Mouse (Mus musculus): ENCODE measurements around the gene Sctr. TPM values are rescaled to one million over a fixed set of nuclear protein-coding genes. Genes with fewer than 3 reads are reported as not detected.

The Sctr gene
- polyA plus RNA-seq, 1 experiment from 2014 or later: 1.0 TPM

DNA sequence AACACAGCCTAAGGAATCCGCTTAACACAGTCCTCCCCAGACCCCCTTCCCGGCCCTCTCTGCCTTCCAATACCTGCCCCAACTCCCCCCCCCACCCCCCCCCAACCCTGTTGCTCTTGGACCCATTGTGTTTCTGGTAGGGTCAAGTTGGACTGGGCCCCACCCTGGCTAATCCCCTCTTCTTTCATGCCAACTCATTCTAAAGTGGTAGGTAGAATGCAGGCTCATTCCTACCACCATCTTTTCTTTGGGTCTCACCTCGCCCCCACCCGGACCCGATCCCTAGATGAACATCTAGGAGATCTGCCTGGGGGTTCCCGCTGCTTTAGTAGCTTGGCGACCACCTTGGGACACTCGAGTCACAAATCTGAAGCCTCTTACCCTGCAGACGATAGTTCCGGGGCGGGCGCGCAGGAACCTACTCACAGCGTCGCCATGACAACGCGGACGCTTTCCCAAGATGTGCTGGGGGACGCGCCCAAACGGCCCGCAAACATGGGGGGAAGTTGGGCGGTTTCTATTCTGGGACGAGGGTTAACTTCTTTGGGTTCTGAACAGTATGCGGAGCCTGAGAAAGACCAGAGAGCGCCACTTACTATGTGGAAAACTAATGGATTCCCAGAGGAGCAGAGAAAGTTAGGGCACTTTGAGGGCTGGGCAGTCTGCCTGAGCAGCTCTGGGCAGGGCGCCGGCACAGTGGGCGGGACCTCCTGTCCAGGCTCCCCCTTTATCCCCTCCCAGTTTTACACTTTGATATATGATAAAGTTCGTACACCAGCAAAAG lies 9.7 kb upstream of the Sctr start, which contains the start of gene Cfap221:
Gene Cfap221, minus strand, starts transcription at position 437 of the 784 bp plus-strand sequence.
- H3K27me3 ChIP-seq (ENCODE audit: control insufficient read depth, insufficient read depth, low read depth, low read length): no peaks in the 10 kb centered on the region
- H3K9ac ChIP-seq (ENCODE audit: low read depth, low read length): no peak within 1 kb of the TSS
- WGBS: 5% methylated on average over 30 of the region's 30 CpGs
- H3K4me1 ChIP-seq (ENCODE audit: control insufficient read depth, insufficient read depth, low read length): no peaks in the 10 kb centered on the region
- no peak within 1 kb of the TSS for H3K27ac ChIP-seq (ENCODE audit: low read length)
- peak within 1 kb of the TSS; percentile 34 for H3K4me3 ChIP-seq (ENCODE audit: low read depth, low read length)
- H3K4me2 ChIP-seq (ENCODE audit: low read length): peak within 1 kb of the TSS; percentile 56
- H3K9me3 ChIP-seq (replicated peaks; ENCODE audit: control insufficient read depth, low read length, poor library complexity, severe bottlenecking): no peaks in the 10 kb centered on the region
- ATAC-seq: peak; percentile 86
- H3K36me3 ChIP-seq (ENCODE audit: control insufficient read depth, insufficient read depth, low read length): no peaks in the 10 kb centered on the region

GRCm38 (mm10) chr1:119997644-119998043 lies 9.1 kb upstream of the Sctr start:
- no peak overlapping the region for H3K27ac ChIP-seq (ENCODE audit: low read length)
- no peak for ATAC-seq
- no peak overlapping the region; the same call in 1 of the 2 replicates for H3K4me3 ChIP-seq (ENCODE audit: low read depth, low read length)
- H3K4me2 ChIP-seq (ENCODE audit: low read length): peak overlapping the region; percentile 56
- no peaks in the 10 kb centered on the region for H3K4me1 ChIP-seq (ENCODE audit: control insufficient read depth, insufficient read depth, low read length)
- H3K9ac ChIP-seq (ENCODE audit: low read depth, low read length): no peak overlapping the region
- H3K9me3 ChIP-seq (replicated peaks; ENCODE audit: control insufficient read depth, low read length, poor library complexity, severe bottlenecking): no peaks in the 10 kb centered on the region
- 28% methylated on average over 5 of the region's 5 CpGs for WGBS
- H3K27me3 ChIP-seq (ENCODE audit: control insufficient read depth, insufficient read depth, low read depth, low read length): no peaks in the 10 kb centered on the region
- H3K36me3 ChIP-seq (ENCODE audit: control insufficient read depth, insufficient read depth, low read length): no peaks in the 10 kb centered on the region

DNA sequence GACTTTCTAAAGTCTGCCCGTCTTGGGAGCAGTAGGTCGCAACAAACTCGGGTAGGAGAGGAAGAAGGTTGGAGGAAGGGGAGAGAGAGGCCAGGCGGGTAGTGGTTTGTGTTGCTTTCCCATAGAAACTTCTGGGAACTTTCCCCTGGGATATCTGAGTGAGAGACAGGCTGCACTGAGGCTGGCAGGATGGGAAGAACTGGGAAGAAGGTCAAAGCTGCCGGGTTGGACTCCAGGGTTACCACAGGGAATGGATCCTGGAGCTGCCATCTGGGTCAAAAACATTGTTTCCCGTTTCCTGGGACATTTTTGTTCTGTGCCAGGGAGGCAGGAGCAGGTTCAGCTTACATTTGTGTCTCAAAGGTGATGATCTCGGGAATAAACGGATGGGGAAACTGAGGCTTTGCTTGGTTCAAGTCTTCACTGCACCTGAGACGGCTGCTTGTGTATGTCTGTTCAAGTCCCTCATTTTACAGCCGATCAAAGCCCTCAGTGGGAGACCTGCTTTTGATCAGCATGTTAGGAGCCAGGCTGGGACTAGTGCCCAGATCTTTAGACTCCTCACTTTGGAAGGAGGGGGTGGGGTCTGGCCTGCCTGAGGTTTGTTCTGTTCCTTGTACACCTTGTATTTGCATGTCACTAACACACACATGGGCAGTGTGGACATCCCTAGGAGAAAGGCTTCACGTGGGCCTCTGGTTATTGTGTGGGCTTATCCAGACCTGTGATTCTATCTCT lies 1.3 kb downstream of the Sctr start:
- peak overlapping the region; percentile 46; the same call in 1 of the 2 replicates for H3K4me3 ChIP-seq (ENCODE audit: low read depth, low read length)
- 24% methylated on average over 11 of the region's 11 CpGs for WGBS
- ATAC-seq: no peak
- no peaks in the 10 kb centered on the region for H3K9me3 ChIP-seq (replicated peaks; ENCODE audit: control insufficient read depth, low read length, poor library complexity, severe bottlenecking)
- H3K4me2 ChIP-seq (ENCODE audit: low read length): peak overlapping the region; percentile 89
- no peak overlapping the region for H3K27ac ChIP-seq (ENCODE audit: low read length)
- no peak overlapping the region for H3K9ac ChIP-seq (ENCODE audit: low read depth, low read length)
- H3K27me3 ChIP-seq (ENCODE audit: control insufficient read depth, insufficient read depth, low read depth, low read length): peaks cover 16% of the 10 kb centered on the region
- H3K36me3 ChIP-seq (ENCODE audit: control insufficient read depth, insufficient read depth, low read length): no peaks in the 10 kb centered on the region
- H3K4me1 ChIP-seq (ENCODE audit: control insufficient read depth, insufficient read depth, low read length): peaks cover 6% of the 10 kb centered on the region; the same call in 1 of the 2 replicates

DNA sequence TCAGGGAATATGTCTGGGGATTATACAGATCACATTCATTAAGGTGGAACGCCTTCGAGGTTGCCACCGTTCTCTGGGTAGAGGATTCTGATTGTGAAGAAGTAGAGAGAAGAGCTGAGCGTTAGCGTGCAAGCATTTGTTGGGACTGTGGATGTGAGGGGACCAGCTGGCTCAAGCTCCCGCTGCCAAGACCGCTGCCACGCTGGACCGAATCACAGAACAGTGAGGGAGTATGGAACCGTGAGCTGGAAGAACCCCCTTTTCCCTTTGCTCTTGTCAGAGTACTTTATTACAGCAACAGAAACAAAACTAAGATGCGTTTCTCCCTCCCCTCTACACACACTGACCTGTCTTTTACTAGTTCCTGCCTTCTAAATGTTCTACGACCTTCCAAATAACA lies 5.9 kb downstream of the Sctr start:
- Histone ChIP-seq H3K27me3 (ENCODE audit: control insufficient read depth, insufficient read depth, low read depth, low read length) (peaks cover 11% of the 10 kb centered on the region), H3K9me3 (replicated peaks; ENCODE audit: control insufficient read depth, low read length, poor library complexity, severe bottlenecking) (no peaks in the 10 kb centered on the region), H3K9ac (ENCODE audit: low read depth, low read length) (no peak overlapping the region), H3K4me2 (ENCODE audit: low read length) (no peak overlapping the region), H3K4me3 (ENCODE audit: low read depth, low read length) (no peak overlapping the region), H3K36me3 (ENCODE audit: control insufficient read depth, insufficient read depth, low read length) (no peaks in the 10 kb centered on the region), H3K27ac (ENCODE audit: low read length) (no peak overlapping the region), H3K4me1 (ENCODE audit: control insufficient read depth, insufficient read depth, low read length) (no peaks in the 10 kb centered on the region)
- 80% methylated on average over 12 of the region's 12 CpGs for WGBS
- ATAC-seq: no peak

DNA sequence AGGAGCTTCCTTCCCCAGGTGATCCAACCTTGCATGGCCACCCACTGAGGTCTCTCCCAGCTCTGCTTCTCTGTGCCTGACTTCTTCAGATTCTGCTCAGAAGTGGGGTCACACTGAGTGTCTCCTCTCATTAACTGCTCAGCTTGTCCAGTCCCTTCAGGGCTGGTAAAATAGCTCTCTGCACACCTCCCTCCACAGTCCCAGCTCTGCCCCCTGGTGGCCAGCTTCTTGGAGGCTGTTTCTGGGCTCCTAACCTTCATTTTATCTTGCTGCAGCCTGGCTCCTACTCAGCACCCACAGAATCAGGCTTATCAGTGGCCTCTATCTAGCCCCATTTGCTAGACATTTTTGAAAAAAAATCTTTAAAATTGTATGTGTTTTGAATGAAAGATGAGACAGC lies 6.4 kb downstream of the Sctr start:
- H3K4me3 ChIP-seq (ENCODE audit: low read depth, low read length): no peak overlapping the region
- peaks cover 7% of the 10 kb centered on the region for H3K27me3 ChIP-seq (ENCODE audit: control insufficient read depth, insufficient read depth, low read depth, low read length)
- H3K9ac ChIP-seq (ENCODE audit: low read depth, low read length): no peak overlapping the region
- no peaks in the 10 kb centered on the region for H3K36me3 ChIP-seq (ENCODE audit: control insufficient read depth, insufficient read depth, low read length)
- ATAC-seq: no peak
- H3K4me1 ChIP-seq (ENCODE audit: control insufficient read depth, insufficient read depth, low read length): no peaks in the 10 kb centered on the region
- H3K4me2 ChIP-seq (ENCODE audit: low read length): no peak overlapping the region
- no peaks in the 10 kb centered on the region for H3K9me3 ChIP-seq (replicated peaks; ENCODE audit: control insufficient read depth, low read length, poor library complexity, severe bottlenecking)
- no peak overlapping the region for H3K27ac ChIP-seq (ENCODE audit: low read length)

DNA sequence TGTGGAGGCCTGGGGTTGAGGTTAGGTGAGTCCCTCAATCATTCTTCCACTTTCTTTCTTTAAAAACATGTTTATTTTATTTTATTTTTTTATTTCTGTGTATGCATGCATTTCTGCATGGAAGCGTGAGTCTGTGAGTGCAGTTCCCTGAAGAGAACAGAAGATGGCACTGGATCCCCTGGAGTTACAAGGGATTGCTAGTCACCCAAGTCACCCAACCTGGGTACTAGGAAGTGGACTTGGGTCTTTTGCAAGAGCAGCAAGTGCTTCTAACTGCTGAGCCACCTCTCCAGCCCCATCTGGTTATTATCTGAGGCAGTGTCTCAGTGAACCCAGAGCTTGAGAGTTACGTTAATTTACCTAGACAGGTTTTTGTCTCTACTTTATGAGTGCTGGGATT lies 9.5 kb downstream of the Sctr start:
- Histone ChIP-seq H3K4me1 (ENCODE audit: control insufficient read depth, insufficient read depth, low read length) (no peaks in the 10 kb centered on the region), H3K9me3 (replicated peaks; ENCODE audit: control insufficient read depth, low read length, poor library complexity, severe bottlenecking) (no peaks in the 10 kb centered on the region), H3K9ac (ENCODE audit: low read depth, low read length) (no peak overlapping the region), H3K27me3 (ENCODE audit: control insufficient read depth, insufficient read depth, low read depth, low read length) (no peaks in the 10 kb centered on the region), H3K36me3 (ENCODE audit: control insufficient read depth, insufficient read depth, low read length) (no peaks in the 10 kb centered on the region), H3K4me3 (ENCODE audit: low read depth, low read length) (no peak overlapping the region), H3K27ac (ENCODE audit: low read length) (no peak overlapping the region), H3K4me2 (ENCODE audit: low read length) (no peak overlapping the region)
- 86% methylated on average over 2 of the region's 2 CpGs for WGBS
- ATAC-seq: no peak

DNA sequence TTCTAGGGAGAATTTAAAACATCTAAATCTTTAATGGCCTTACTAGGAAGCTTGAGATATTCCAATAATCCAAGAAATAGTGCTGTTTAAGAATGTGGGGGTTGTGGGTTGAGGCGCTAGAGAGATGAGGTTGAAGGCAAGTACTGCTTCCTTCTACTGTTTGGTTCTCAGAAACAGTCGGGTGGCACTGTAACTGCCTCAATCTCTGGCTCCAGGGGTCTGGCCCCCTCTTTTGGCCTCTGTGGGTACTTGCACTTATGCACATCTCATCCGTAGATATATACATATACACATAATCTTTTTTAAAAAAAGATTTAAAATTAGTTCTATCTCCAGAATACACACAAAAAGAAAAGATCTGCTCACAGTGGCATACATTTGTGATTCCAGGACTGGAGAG lies 12.2 kb downstream of the Sctr start:
- Histone ChIP-seq H3K9ac (ENCODE audit: low read depth, low read length) (no peak overlapping the region), H3K27me3 (ENCODE audit: control insufficient read depth, insufficient read depth, low read depth, low read length) (no peaks in the 10 kb centered on the region), H3K36me3 (ENCODE audit: control insufficient read depth, insufficient read depth, low read length) (no peaks in the 10 kb centered on the region), H3K4me1 (ENCODE audit: control insufficient read depth, insufficient read depth, low read length) (no peaks in the 10 kb centered on the region), H3K9me3 (replicated peaks; ENCODE audit: control insufficient read depth, low read length, poor library complexity, severe bottlenecking) (no peaks in the 10 kb centered on the region), H3K4me2 (ENCODE audit: low read length) (no peak overlapping the region), H3K4me3 (ENCODE audit: low read depth, low read length) (no peak overlapping the region), H3K27ac (ENCODE audit: low read length) (no peak overlapping the region)
- no peak for ATAC-seq
- 27% methylated on average over 3 of the region's 3 CpGs for WGBS

DNA sequence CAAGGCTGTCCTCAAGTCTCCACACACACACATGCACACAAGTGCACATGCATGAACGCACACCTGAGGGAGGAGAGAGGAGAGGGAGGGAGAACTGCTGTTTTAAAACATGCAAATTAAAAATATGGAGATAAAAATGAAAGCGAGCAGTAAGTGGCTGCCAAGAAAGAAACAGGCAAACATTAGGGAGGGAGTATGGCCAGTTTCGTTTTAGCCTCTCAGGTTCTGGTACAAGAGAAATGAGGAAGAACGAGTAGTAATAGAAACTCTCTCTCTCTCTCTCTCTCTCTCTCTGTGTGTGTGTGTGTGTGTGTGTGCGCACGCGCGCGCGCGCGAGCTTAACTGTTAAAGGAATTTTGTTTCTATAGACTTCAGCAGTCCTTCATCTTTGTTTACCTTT lies 12.7 kb downstream of the Sctr start:
- 93% methylated on average over 12 of the region's 12 CpGs for WGBS
- H3K36me3 ChIP-seq (ENCODE audit: control insufficient read depth, insufficient read depth, low read length): no peaks in the 10 kb centered on the region
- no peaks in the 10 kb centered on the region for H3K27me3 ChIP-seq (ENCODE audit: control insufficient read depth, insufficient read depth, low read depth, low read length)
- H3K4me3 ChIP-seq (ENCODE audit: low read depth, low read length): no peak overlapping the region
- H3K4me1 ChIP-seq (ENCODE audit: control insufficient read depth, insufficient read depth, low read length): no peaks in the 10 kb centered on the region
- no peak overlapping the region for H3K27ac ChIP-seq (ENCODE audit: low read length)
- H3K4me2 ChIP-seq (ENCODE audit: low read length): no peak overlapping the region
- no peak overlapping the region for H3K9ac ChIP-seq (ENCODE audit: low read depth, low read length)
- ATAC-seq: no peak
- H3K9me3 ChIP-seq (replicated peaks; ENCODE audit: control insufficient read depth, low read length, poor library complexity, severe bottlenecking): no peaks in the 10 kb centered on the region

DNA sequence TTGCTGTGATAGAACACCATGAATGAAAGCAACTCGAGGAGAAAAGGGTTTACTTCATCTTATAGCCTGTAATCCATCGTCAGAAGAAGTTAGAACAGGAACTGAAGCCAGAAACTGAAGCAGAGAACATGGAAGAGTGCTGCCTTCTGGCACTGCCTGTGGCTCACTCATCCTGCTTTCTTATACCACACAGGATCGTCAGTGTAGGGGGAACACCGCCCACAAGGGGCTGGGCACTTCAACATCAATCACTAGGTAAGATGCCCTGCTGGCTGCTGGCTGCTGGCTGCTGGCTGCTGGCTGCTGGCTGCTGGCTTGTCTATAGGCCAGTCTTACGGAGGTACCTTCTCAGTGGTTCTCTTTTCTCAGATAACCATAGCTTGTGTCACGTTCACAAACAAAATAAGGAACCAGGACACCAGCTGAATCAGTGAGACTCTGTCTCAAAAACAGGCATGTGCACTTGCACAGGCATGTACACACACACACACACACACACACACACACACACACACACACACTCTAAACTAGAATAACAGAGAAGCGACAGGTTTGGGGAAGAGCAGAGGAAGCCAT lies 13.7 kb downstream of the Sctr start:
- no peak overlapping the region for H3K27ac ChIP-seq (ENCODE audit: low read length)
- H3K9me3 ChIP-seq (replicated peaks; ENCODE audit: control insufficient read depth, low read length, poor library complexity, severe bottlenecking): no peaks in the 10 kb centered on the region
- ATAC-seq: no peak

More for the DNA sequence above, 13.7 kb downstream of the Sctr start:
- Histone ChIP-seq H3K4me2 (ENCODE audit: low read length) (no peak overlapping the region), H3K36me3 (ENCODE audit: control insufficient read depth, insufficient read depth, low read length) (no peaks in the 10 kb centered on the region), H3K4me3 (ENCODE audit: low read depth, low read length) (no peak overlapping the region), H3K9ac (ENCODE audit: low read depth, low read length) (no peak overlapping the region), H3K27me3 (ENCODE audit: control insufficient read depth, insufficient read depth, low read depth, low read length) (no peaks in the 10 kb centered on the region), H3K4me1 (ENCODE audit: control insufficient read depth, insufficient read depth, low read length) (no peaks in the 10 kb centered on the region)
- WGBS: 80% methylated on average over 7 of the region's 7 CpGs

All from midbrain, embryonic 16.5 days (tissue).